Mouse (Mus musculus) WW6 (cell line): ENCODE data around the gene 9230112D13Rik.
A peak's percentile ranks its signal among the peaks of the same experiment; 100 is the strongest.

Experiments used
- DNase-seq: peaks from one replicate; pipeline ENCODE4 v3.0.0-alpha.2; 2013; ENCODE audit warnings: low read depth, low spot score

Gene 9230112D13Rik

DNA sequence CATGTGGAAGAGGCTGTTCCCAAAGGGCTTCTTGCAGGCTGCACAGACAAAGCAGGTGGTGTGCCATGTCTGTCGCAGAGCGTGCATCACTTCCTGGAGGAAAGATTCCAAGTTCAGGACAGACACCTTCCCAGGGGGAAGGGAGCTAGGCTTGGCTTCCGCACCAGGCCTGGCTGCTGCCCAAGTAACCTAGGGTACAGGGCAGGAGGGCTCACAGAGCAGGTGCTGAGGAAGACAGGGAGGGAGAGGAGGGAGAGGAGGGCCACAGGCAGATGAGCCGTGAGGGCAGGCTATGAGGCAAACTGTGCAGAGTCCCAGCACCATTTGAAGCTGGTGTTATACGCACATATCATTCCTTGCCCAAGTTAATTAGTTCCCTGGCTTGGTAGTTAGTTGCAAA, 19.3 kb upstream of the 9230112D13Rik start:
- DNase-seq, result no peak

DNA sequence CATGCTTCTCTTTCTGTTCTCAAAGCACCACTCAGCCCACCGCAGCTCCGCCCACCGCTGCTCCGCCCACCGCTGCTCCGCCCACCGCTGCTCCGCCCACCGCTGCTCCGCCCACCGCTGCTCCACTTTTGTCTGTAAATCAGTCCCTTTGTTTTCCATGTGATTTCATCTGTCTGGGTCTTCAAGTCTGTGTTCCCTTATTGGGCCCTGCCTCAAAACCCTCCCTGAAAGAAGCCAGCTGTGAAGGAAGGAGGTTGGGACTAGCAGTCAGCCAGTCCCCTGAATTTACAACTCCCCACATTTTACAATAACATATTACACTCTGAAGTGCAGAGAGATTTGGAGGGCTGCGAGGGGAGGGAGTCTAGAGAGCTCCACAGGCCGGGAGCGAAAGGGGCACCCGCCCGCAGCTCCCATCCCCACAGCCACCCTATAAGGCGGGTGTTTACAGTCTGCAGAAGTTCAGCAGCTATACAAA, 18.1 kb upstream of the 9230112D13Rik start:
- DNase-seq, result peak; percentile 46

DNA sequence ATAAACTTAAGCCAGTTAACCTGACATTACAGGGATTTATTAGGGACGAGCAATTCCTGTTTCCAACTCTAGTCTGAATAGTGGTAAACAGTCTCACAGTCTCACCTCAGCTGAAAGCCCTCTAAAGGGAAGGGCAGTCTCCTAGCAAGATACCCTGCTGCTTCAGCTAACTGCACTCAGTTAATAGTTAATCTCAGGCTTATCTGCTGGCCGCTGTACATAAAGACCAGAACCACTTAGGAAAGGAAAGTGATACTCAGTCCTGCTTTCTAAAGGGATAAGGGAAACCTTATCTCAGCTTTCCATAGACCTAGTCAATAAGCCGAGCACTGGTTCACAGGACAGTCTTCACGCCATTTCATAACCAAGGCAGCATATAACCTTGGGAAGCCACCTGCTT, 13.3 kb upstream of the 9230112D13Rik start:
- DNase-seq, result no peak

DNA sequence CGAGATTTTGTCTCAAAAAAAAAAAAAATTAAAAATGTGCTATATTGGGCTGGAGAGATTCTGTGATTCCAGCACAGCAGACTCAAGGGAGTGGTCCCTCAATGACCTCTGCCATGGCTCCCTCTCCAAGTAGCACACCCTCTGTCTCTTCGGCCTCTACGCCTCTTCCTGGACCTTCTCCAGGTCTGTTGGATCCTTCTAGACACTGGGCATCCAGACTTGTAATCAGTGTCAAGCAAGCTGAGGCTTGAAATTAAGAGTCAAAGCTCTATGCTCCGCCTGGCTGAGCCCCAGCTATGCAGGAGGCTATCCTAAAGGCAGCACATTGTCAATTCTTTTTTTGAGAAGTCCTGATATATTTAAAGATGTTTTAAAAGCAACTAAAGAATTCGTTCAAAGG, 10.9 kb upstream of the 9230112D13Rik start:
- DNase-seq, result no peak

DNA sequence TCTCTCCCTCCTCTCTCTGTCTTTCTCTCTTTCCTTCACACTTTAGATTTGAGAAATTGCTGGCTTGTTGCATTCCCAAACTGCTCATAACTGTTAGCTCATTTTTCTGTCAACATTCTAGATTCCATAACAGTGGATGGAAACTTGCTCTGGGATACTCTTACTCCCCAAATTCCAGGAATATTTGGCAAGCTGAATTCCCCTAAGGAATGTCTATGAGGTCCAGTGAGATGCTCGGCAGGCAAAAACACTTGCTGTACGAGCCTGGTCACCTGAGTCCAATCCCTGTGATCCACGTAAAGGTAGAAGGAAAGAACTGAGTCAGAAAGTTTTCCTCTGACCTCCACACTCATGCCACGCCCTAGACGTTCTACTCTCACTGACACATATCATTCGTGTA, 9.9 kb upstream of the 9230112D13Rik start:
- DNase-seq, result no peak

DNA sequence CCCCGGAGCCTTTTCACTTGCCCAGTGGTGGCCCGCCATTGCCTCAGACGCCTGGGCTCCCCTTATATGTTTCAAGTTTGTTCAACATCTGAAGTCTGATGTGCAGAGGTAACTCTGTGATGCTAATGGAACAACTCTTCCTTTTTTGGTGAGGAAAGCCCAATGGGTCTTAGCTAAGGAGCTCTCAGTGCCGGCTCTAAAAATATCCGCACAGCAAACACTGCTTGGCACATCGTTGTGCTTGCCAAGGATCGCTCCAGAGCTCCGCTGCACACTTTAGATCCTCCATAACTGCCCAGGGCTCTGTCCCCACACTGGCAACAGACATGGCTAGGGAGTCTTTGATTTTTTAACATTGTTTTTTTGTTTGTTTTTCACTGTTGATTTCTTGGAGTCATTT, 6.2 kb upstream of the 9230112D13Rik start:
- no peak for DNase-seq

DNA sequence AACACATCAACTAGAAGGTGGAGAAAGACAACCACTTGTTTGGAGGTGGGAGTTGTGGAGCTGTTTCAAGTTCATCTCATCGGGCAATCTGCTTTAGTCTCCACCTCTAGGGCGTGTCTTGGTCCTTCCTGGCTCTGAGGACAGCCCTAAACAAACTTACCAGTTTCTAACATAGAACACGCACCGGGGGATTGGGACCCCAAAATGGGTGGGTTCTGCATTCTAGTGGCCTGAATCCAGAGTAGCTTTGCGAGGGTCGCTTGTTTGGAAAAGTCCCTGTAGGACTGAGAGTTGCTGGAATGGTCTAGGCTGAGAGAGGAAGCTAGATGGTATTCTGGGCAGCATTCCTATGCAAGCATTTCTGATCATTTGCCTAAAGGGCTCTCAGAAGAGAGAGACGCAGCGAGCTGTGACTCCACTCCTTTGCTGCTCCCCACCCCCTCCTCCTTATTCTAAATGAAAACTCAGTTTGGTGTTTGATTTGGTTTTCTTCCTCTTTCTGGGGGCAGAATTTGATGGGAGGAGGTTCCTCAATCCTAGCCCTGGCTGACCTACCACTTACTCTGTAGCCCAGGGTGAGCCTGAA, 4.5 kb downstream of the 9230112D13Rik start:
- DNase-seq, result no peak

DNA sequence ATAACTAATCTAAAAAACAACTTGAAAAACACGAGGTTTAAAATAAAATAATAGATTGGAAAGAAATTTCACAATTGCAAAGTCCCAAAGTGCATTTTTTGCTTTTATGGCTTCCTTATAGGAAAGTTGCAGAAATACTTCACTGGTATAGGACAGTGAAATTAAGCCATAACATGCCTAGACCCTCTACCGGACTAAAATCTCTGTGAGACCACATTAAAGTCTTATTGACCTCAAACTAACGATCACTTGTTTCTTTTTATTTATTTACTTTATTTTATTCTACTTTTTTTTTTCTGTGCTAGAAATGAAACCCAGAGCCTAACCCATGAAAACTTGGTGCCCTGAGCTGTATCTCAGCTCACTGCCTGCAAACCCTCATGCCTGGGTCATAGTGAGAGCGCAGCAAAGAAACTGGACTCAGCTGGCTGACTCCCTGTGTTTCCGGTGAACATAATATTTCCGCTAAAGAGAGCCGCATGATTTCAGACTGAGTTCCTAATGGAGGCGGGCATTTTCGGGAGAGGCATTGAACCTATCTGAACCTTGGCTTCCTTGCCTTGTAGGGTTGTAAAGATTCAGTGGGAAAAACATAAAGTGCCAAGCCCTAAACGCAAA, 5.5 kb downstream of the 9230112D13Rik start:
- no peak for DNase-seq

DNA sequence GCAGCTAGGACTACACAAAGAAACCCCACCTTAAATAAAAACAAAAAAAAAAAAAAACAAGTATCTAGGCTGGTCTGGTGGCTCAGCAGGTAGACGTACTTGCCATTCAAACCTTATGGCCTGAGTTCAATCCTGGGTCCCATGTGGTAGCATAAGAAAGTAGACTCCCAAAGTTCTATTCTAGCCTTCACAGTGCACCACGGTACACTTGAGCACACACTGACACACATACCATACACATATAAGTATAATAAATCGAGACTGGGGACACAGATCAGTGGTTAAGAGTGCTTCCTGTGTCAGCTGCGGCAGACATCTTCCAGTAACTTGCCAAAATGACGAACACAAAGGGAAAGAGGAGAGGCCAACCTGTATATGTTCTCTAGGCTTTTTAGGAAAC, 6.7 kb downstream of the 9230112D13Rik start:
- DNase-seq, result no peak

DNA sequence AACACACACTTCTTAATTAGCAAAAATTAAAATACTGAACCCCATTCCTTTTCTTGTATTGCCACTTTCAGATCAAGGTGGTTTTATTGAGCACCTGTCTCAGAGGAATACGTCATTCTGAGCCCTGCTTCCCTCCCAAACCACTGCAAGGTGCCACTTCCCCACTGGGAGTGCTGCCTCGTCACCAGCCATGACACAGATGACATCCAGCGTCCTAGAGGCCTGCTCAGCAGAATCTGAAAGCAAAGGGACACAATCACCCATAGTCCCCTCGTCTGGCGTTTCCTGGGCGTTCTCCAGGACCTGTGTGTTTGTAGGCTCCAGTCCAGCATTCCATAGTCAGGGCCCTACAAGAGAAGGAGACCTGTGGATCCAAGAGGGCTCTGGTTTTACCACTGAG, 8.5 kb downstream of the 9230112D13Rik start:
- DNase-seq, result no peak

DNA sequence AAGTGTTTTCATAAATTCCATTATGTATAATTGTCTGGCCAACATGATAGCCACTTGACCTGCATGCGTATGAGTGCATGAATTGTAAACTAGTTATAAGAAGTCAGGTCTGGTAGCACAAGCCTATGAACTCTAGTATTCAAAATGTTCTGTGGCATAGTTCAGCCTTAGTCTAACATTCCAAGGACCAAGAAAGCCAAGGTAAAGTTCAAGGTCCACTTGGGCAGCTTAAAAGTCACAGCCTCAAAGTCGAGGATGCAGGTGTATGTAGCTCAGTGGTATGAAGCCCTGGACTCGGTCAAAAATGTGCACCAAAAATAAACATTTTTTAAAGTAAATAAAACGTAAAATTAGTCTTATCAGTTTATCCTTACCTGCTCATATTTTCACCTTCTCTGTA, 10.0 kb downstream of the 9230112D13Rik start:
- DNase-seq, result no peak

DNA sequence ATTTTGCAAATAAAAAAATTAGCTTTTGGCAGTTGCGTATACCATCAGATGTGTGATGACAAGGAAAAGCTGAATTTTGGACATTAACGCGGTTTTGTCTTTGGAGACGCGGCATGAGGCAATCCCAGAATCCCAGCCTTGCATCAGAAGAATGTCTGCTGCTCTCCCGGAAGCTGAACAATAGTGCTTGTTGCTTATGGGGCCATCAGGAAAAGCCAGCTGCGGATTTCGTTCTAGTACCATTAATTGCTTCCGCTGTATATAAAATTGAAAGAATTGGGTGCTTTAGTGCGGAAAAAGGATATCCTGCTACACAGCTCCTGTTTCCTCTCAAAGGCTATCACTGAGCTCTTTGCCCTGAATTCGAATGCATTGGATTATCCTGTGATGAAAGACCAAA, 10.7 kb downstream of the 9230112D13Rik start:
- DNase-seq, result no peak

DNA sequence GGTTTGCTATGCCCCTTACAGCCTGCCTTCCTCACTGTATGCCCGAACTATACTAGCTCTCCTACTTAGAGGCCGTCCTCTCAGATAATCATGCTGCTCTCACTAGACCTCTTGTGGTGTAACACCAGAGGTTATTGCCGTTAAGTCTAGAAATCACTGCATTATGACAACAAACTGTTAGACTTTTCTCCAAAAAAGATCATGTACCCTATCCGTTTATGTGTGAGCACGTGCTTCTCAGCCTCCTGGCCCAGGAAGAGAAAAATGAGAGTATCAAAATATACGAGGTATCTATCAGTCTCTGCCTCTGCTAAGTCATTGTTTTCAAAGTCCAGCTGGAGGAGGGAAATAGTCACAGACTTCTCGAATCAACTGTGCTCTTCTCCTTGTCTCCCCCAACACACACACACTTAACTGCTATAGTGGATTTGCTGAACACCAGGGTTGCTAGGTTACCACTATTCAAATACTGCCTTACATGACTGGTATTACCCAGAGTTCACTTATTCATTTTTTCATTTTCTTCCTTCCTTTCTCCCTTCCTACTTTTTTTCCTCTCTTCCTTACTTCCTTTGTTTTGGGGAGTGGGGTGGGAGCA, 13.7 kb downstream of the 9230112D13Rik start:
- no peak for DNase-seq

DNA sequence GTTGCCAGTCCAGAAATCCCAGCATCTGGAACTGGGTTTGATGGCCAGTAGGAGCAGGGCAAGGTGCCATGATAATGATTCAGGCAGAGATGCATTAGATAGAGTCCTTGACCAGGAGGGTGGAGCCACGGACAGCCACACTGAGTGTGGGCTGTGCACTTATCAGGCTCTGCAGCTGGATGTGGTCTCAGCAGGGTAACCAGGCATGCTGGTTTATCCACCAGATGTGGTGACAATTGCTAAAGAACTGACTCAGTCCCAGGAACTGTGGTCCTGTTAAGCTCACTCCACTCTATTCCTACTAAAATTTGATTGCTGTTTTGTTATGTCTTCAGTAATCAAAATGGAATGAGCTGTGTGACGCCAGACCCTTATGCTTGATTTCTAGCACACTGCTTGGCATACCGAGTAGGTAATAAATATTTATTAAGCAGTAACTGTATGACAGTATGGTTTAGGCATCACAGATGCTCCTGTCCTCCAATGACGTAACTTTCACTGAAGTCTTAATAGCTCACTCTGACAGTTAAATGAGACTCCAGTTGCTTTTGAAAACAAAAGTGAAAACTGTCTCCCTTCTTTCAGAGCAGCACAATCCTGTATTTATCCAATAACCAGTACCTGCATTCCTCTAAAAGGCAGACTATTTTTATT, 14.3 kb downstream of the 9230112D13Rik start:
- DNase-seq, result no peak

DNA sequence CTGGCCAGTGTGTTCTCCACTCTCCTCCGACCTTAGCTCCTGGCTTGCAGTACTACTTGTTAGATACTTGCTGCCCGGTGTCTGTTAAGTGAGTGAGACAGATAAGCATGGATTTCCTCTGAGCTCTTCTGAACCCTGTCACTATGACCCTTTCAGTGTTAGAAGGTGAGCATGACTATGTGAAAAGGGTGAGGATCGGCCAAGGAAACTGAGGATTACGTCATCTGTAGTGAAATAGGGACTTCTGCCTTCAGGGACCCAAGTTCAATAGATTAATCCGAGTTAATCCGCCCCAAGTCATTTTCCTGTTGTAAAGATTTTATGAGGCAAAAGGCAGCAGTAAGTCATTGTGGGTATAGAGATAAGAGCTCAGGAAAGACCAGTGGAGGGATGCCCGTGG, 17.3 kb downstream of the 9230112D13Rik start:
- DNase-seq, result no peak

DNA sequence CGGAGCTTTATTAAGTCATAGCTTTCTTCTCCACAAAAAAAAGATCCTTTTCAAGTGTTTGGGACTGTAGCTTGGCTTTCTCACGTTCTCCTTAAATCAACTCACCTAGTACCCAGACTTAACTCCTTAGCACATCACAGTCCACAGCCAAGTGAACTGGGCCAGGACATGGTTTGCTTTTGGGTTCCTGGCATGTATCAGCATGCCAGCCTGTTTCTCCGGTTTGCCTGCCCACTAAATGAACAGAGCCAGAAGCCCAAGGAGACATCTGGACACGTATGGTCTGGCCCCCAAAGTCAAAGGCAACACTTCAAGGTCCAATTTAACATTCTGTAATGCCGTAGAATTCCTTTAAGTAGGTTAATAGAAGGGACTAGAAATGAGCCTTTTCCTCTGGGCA, 18.2 kb downstream of the 9230112D13Rik start:
- no peak for DNase-seq

DNA sequence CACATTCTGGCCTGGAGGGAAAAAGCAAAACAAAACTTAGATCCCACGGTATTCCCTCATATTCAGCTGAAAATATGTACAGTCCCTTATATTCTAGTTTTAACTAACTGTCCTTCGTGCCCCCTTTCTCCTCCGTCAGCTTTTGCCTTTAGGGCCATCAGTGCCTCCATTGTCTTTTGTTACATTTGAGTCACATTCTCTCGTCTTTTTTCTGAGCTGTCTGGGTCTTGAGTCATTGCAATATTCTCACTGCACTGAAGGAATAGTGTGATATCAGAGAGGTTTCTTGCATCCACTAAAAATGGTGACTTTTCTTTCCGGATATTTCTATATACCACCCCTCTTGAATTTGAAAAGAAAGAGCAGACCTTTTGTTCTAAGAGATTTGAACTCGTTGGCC, 18.8 kb downstream of the 9230112D13Rik start:
- DNase-seq, result no peak

DNA sequence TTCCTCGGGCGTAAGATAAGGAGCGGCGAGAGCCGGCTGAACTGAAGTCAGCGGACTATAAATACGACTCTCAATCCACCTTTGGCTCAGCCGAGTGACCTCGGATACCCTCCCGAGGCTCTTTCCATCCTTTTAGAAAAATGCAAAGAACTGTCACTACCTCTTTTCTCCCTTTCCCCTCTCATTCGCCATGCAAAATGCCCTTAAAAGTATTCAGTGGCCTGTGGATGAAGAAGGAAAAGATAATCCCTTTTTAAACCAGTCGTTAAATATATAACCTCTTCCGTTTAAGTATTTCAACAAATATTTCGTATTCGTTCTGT, 19.3 kb downstream of the 9230112D13Rik start, which contains the start of gene Bmpr1a:
Gene Bmpr1a (minus strand): TSS at position 17 of the 323 bp plus-strand sequence.
- DNase-seq, result no peak

DNA sequence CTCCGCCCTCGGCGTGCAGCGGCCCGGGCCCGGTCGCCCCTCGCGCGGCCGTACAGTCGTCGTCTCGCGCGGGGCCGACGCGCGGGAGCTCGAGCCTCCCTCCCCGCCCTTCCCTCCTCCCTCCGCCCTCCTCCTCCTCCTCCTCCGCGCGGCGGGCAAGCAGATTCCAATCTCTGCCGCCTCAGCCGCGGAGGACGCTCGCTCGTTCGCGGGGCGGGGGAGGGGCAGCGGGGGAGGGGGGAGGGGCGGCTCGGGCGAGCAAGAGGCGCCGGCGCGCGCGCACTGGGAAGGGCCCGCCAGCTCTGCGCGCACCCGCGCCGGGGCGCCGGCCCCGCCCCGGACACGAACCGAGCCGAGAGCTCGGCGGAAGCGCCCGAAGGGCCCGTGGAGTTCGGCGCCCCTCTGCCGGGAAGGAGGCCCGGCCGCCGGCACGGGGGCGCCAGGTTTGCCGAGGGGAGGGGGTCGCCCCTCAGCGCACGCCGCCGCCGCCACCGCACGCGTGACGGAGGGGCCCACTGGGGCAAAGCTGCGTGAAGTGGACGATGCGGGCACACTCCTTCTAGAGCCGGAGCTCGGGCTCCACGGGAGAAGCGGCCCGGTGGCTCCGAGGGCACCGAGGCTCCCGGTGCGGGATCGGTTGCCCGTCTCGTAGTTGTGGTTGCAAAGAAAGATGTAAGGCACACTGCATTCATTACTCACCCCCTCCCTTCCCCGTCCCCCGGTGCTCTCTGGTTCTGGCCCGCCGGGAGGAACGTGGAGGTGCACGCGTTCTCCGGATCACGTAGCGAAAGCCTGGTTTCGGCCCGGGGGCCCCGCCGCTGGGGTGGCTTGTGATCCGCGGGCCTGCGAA, 19.9 kb downstream of the 9230112D13Rik start:
- DNase-seq, result no peak

DNA sequence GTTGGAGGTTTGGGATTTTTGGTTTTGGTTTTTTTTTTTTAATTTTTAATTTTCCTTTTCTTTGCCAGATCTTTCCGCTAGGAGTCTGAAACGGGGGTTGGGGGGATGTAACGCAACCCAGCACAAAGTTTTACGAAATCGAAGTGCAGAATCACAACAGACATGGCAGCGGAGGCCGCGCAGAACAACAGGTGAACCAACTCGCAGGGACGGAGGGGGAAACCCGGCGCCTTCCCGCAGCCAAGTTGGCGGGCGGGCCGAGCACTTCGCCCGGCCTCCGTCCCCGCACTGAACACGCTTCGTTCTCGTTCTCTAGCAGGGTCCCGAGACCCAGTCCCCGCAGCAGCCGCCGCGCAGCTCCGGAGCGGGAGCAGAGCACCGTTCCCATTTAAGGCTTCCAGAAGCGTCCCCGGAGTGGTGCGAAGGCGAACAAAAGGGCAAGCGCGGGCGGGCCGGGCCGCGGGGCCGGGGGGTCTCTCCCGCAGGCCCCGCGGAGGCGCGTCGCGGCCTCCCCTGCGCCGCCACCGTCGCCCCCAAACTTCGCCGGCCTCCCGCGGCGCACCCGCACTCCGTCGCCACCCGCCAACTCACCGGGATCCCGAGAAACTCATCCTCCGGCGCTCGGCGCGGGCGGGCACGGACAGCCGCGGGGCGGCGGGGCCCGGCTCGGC, 20.7 kb downstream of the 9230112D13Rik start:
- no peak for DNase-seq

DNA sequence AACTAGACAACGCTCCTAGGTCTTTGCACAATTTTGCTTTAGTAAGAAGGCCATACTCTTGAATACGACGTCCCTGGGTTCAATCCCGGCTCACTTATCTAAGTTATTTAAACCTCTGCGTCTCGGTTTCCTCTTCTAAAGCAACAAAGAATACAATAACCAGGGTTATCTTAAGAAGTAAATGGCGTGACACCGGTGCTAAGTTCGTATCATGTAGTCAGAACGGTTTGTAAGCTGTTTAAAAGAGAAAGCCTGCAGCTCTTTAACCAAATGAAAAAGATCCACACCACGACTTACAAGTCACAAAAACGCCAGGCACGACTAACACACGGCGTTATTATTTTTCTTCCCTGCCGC, 21.2 kb downstream of the 9230112D13Rik start:
- no peak for DNase-seq
